Mouse (Mus musculus): ENCODE measurements at regions not wholly inside any gene's neighbourhood (a gene's known extent, or its start where the extent isn't known, plus 50 kb on each side); places are given as distances from the start of the nearest gene placed in this dataset.

GRCm38 (mm10) chr3:38094370-38094979 is 370.2 kb upstream of the Gm5148 start:
- Histone ChIP-seq H3K4me1 (ENCODE audit: control insufficient read depth in 2 of 2, insufficient read depth in 2 of 2, low read length in 2 of 2) (peaks cover 0 to 2% of the 10 kb centered on the region in 2 experiments; a peak in 1 of 4 replicates), H3K27me3 (ENCODE audit: control insufficient read depth, insufficient read depth, low read length) (no peaks in the 10 kb centered on the region), H3K9me3 (ENCODE audit: control insufficient read depth, low read length) (no peaks in the 10 kb centered on the region), H3K4me3 (ENCODE audit: control insufficient read depth in 1 of 2, insufficient read depth in 1 of 2, low read depth in 1 of 2, low read length in 2 of 2) (no peak overlapping the region), H3K9ac (ENCODE audit: low read length) (no peak overlapping the region), H3K27ac (replicated peaks in 1 of 2; ENCODE audit: control insufficient read depth in 1 of 2, insufficient read depth in 1 of 2, low read depth in 2 of 2, low read length in 2 of 2) (no peak overlapping the region), H3K4me2 (ENCODE audit: low read length) (no peak overlapping the region), H3K36me3 (ENCODE audit: control insufficient read depth, insufficient read depth, low read length) (no peaks in the 10 kb centered on the region)
- WGBS = 61% methylated on average over 7 of the region's 7 CpGs
- ATAC-seq (ENCODE audit: insufficient number of reproducible peaks, insufficient read depth, low FRiP score, low read depth) = no peak

- H3K27me3 ChIP-seq (ENCODE audit: control insufficient read depth, insufficient read depth, low read length) = no peaks in the 10 kb centered on the region
- WGBS = 19% methylated on average over 6 of the region's 6 CpGs
- no peaks in the 10 kb centered on the region for H3K36me3 ChIP-seq (ENCODE audit: control insufficient read depth, insufficient read depth, low read length)
- no peak overlapping the region for H3K4me2 ChIP-seq (ENCODE audit: low read length)
- H3K9me3 ChIP-seq (ENCODE audit: control insufficient read depth, low read length) = no peaks in the 10 kb centered on the region
- no peak overlapping the region for H3K4me3 ChIP-seq (ENCODE audit: control insufficient read depth in 1 of 2, insufficient read depth in 1 of 2, low read depth in 1 of 2, low read length in 2 of 2)
- H3K4me1 ChIP-seq (ENCODE audit: control insufficient read depth in 2 of 2, insufficient read depth in 2 of 2, low read length in 2 of 2) = peaks cover 0 to 2% of the 10 kb centered on the region in 2 experiments; a peak in 2 of 4 replicates
- no peak overlapping the region for H3K9ac ChIP-seq (ENCODE audit: low read length)
- H3K27ac ChIP-seq (replicated peaks in 1 of 2; ENCODE audit: control insufficient read depth in 1 of 2, insufficient read depth in 1 of 2, low read depth in 2 of 2, low read length in 2 of 2) = no peak overlapping the region
- ATAC-seq (ENCODE audit: insufficient number of reproducible peaks, insufficient read depth, low FRiP score, low read depth) = no peak
Measured at GRCm38 (mm10) chr3:38084548-38084947, 360.3 kb upstream of the Gm5148 start.

GRCm38 (mm10) chr3:38082386-38082785 is 358.1 kb upstream of the Gm5148 start:
- no peak overlapping the region for H3K4me3 ChIP-seq (ENCODE audit: control insufficient read depth in 1 of 2, insufficient read depth in 1 of 2, low read depth in 1 of 2, low read length in 2 of 2)
- no peaks in the 10 kb centered on the region for H3K9me3 ChIP-seq (ENCODE audit: control insufficient read depth, low read length)
- H3K27ac ChIP-seq (replicated peaks in 1 of 2; ENCODE audit: control insufficient read depth in 1 of 2, insufficient read depth in 1 of 2, low read depth in 2 of 2, low read length in 2 of 2) = no peak overlapping the region
- no peaks in the 10 kb centered on the region for H3K27me3 ChIP-seq (ENCODE audit: control insufficient read depth, insufficient read depth, low read length)
- peak overlapping the region; percentile 36 for H3K4me2 ChIP-seq (ENCODE audit: low read length)
- H3K9ac ChIP-seq (ENCODE audit: low read length) = no peak overlapping the region
- WGBS = 62% methylated on average over 11 of the region's 11 CpGs
- ATAC-seq (ENCODE audit: insufficient number of reproducible peaks, insufficient read depth, low FRiP score, low read depth) = no peak
- H3K36me3 ChIP-seq (ENCODE audit: control insufficient read depth, insufficient read depth, low read length) = no peaks in the 10 kb centered on the region
- H3K4me1 ChIP-seq (ENCODE audit: control insufficient read depth in 2 of 2, insufficient read depth in 2 of 2, low read length in 2 of 2) = peaks cover 0 to 2% of the 10 kb centered on the region in 2 experiments; a peak in 2 of 4 replicates

GRCm38 (mm10) chr3:38076835-38077234 is 352.5 kb upstream of the Gm5148 start:
- Histone ChIP-seq H3K4me3 (ENCODE audit: control insufficient read depth in 1 of 2, insufficient read depth in 1 of 2, low read depth in 1 of 2, low read length in 2 of 2) (no peak overlapping the region), H3K36me3 (ENCODE audit: control insufficient read depth, insufficient read depth, low read length) (no peaks in the 10 kb centered on the region), H3K27me3 (ENCODE audit: control insufficient read depth, insufficient read depth, low read length) (no peaks in the 10 kb centered on the region), H3K9me3 (ENCODE audit: control insufficient read depth, low read length) (no peaks in the 10 kb centered on the region), H3K9ac (ENCODE audit: low read length) (no peak overlapping the region), H3K4me2 (ENCODE audit: low read length) (no peak overlapping the region), H3K4me1 (ENCODE audit: control insufficient read depth in 2 of 2, insufficient read depth in 2 of 2, low read length in 2 of 2) (no peaks in the 10 kb centered on the region), H3K27ac (replicated peaks in 1 of 2; ENCODE audit: control insufficient read depth in 1 of 2, insufficient read depth in 1 of 2, low read depth in 2 of 2, low read length in 2 of 2) (no peak overlapping the region)
- no peak for ATAC-seq (ENCODE audit: insufficient number of reproducible peaks, insufficient read depth, low FRiP score, low read depth)
- WGBS = 67% methylated on average over 1 of the region's 1 CpGs

GRCm38 (mm10) chr3:38073946-38074345 is 349.7 kb upstream of the Gm5148 start:
- Histone ChIP-seq H3K4me1 (ENCODE audit: control insufficient read depth in 2 of 2, insufficient read depth in 2 of 2, low read length in 2 of 2) (no peaks in the 10 kb centered on the region), H3K36me3 (ENCODE audit: control insufficient read depth, insufficient read depth, low read length) (no peaks in the 10 kb centered on the region), H3K9ac (ENCODE audit: low read length) (no peak overlapping the region), H3K4me3 (ENCODE audit: control insufficient read depth in 1 of 2, insufficient read depth in 1 of 2, low read depth in 1 of 2, low read length in 2 of 2) (no peak overlapping the region), H3K4me2 (ENCODE audit: low read length) (no peak overlapping the region), H3K27ac (replicated peaks in 1 of 2; ENCODE audit: control insufficient read depth in 1 of 2, insufficient read depth in 1 of 2, low read depth in 2 of 2, low read length in 2 of 2) (no peak overlapping the region), H3K9me3 (ENCODE audit: control insufficient read depth, low read length) (no peaks in the 10 kb centered on the region), H3K27me3 (ENCODE audit: control insufficient read depth, insufficient read depth, low read length) (no peaks in the 10 kb centered on the region)
- WGBS = 84% methylated on average over 4 of the region's 4 CpGs
- no peak for ATAC-seq (ENCODE audit: insufficient number of reproducible peaks, insufficient read depth, low FRiP score, low read depth)

GRCm38 (mm10) chr3:38055627-38056026 is 331.3 kb upstream of the Gm5148 start:
- no peaks in the 10 kb centered on the region for H3K36me3 ChIP-seq (ENCODE audit: control insufficient read depth, insufficient read depth, low read length)
- ATAC-seq (ENCODE audit: insufficient number of reproducible peaks, insufficient read depth, low FRiP score, low read depth) = no peak
- no peaks in the 10 kb centered on the region for H3K9me3 ChIP-seq (ENCODE audit: control insufficient read depth, low read length)
- H3K4me3 ChIP-seq (ENCODE audit: control insufficient read depth in 1 of 2, insufficient read depth in 1 of 2, low read depth in 1 of 2, low read length in 2 of 2) = no peak overlapping the region
- no peaks in the 10 kb centered on the region for H3K27me3 ChIP-seq (ENCODE audit: control insufficient read depth, insufficient read depth, low read length)
- no peak overlapping the region for H3K9ac ChIP-seq (ENCODE audit: low read length)
- no peak overlapping the region for H3K4me2 ChIP-seq (ENCODE audit: low read length)
- 69% methylated on average over 9 of the region's 9 CpGs for WGBS
- H3K4me1 ChIP-seq (ENCODE audit: control insufficient read depth in 2 of 2, insufficient read depth in 2 of 2, low read length in 2 of 2) = no peaks in the 10 kb centered on the region
- no peak overlapping the region for H3K27ac ChIP-seq (replicated peaks in 1 of 2; ENCODE audit: control insufficient read depth in 1 of 2, insufficient read depth in 1 of 2, low read depth in 2 of 2, low read length in 2 of 2)

- WGBS = 90% methylated on average over 7 of the region's 7 CpGs
- no peaks in the 10 kb centered on the region for H3K27me3 ChIP-seq (ENCODE audit: control insufficient read depth, insufficient read depth, low read length)
Measured at GRCm38 (mm10) chr3:38052941-38053340, 328.7 kb upstream of the Gm5148 start.

GRCm38 (mm10) chr3:38051748-38052147 is 327.5 kb upstream of the Gm5148 start:
- Histone ChIP-seq H3K4me1 (ENCODE audit: control insufficient read depth in 2 of 2, insufficient read depth in 2 of 2, low read length in 2 of 2) (peaks cover 6 to 18% of the 10 kb centered on the region in 2 experiments), H3K27me3 (ENCODE audit: control insufficient read depth, insufficient read depth, low read length) (peaks cover 8% of the 10 kb centered on the region; the same call in 1 of the 2 replicates), H3K4me3 (ENCODE audit: control insufficient read depth in 1 of 2, insufficient read depth in 1 of 2, low read depth in 1 of 2, low read length in 2 of 2) (no peak overlapping the region), H3K36me3 (ENCODE audit: control insufficient read depth, insufficient read depth, low read length) (no peaks in the 10 kb centered on the region), H3K9me3 (ENCODE audit: control insufficient read depth, low read length) (no peaks in the 10 kb centered on the region), H3K4me2 (ENCODE audit: low read length) (no peak overlapping the region), H3K9ac (ENCODE audit: low read length) (no peak overlapping the region), H3K27ac (replicated peaks in 1 of 2; ENCODE audit: control insufficient read depth in 1 of 2, insufficient read depth in 1 of 2, low read depth in 2 of 2, low read length in 2 of 2) (no peak overlapping the region)
- WGBS = 83% methylated on average over 11 of the region's 11 CpGs
- no peak for ATAC-seq (ENCODE audit: insufficient number of reproducible peaks, insufficient read depth, low FRiP score, low read depth)

More at GRCm38 (mm10) chr3:38052941-38053340, 328.7 kb upstream of the Gm5148 start:
- Histone ChIP-seq H3K27ac (replicated peaks in 1 of 2; ENCODE audit: control insufficient read depth in 1 of 2, insufficient read depth in 1 of 2, low read depth in 2 of 2, low read length in 2 of 2) (no peak overlapping the region), H3K9ac (ENCODE audit: low read length) (no peak overlapping the region), H3K4me2 (ENCODE audit: low read length) (no peak overlapping the region), H3K4me1 (ENCODE audit: control insufficient read depth in 2 of 2, insufficient read depth in 2 of 2, low read length in 2 of 2) (peaks cover 6 to 18% of the 10 kb centered on the region in 2 experiments), H3K36me3 (ENCODE audit: control insufficient read depth, insufficient read depth, low read length) (no peaks in the 10 kb centered on the region), H3K9me3 (ENCODE audit: control insufficient read depth, low read length) (no peaks in the 10 kb centered on the region), H3K4me3 (ENCODE audit: control insufficient read depth in 1 of 2, insufficient read depth in 1 of 2, low read depth in 1 of 2, low read length in 2 of 2) (no peak overlapping the region)
- ATAC-seq (ENCODE audit: insufficient number of reproducible peaks, insufficient read depth, low FRiP score, low read depth) = no peak

All from heart, embryonic 14.5 days (tissue).